Mouse (Mus musculus) layer of hippocampus, adult 11-12 months (tissue): Measurements from ENCODE around the gene Eif5a2.

Source experiments
- DNase-seq: peaks from one replicate; pipeline ENCODE4 v3.0.0; 2022; ENCODE audit warnings: low spot score

Gene Eif5a2

DNA sequence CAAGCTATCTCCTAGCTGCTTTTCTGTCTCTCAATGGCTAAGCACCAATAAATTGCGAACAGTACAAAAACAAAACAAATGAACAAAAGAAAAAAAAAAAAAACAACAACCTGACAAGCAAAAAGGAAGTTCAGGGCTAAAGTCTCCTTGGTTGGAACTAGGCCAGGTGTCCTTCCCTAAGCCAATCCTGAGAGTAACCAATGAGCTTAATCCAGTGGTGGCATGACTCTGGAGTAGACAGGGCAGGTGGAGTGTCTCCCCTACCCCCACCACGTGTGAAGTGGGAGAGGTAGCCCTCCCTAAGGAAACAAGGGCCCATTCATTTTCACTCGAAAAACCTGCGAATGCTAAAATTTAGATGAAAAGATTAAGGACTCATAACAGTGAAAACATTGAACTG is 30.4 kb downstream of the Eif5a2 start:
- no peak for DNase-seq

GRCm38 (mm10) chr3:28814361-28814760 is 33.3 kb downstream of the Eif5a2 start:
- peak; percentile 32 for DNase-seq

GRCm38 (mm10) chr3:28816010-28816540 is 35.0 kb downstream of the Eif5a2 start:
- no peak for DNase-seq

GRCm38 (mm10) chr3:28826272-28826671 is 45.2 kb downstream of the Eif5a2 start:
- no peak for DNase-seq

- DNase-seq: no peak
These were observed 46.5 kb downstream of the Eif5a2 start for GRCm38 (mm10) chr3:28827605-28828004.

GRCm38 (mm10) chr3:28829454-28829853 is 48.4 kb downstream of the Eif5a2 start:
- DNase-seq: no peak

GRCm38 (mm10) chr3:28836796-28837371 is 55.8 kb downstream of the Eif5a2 start:
- no peak for DNase-seq

DNA sequence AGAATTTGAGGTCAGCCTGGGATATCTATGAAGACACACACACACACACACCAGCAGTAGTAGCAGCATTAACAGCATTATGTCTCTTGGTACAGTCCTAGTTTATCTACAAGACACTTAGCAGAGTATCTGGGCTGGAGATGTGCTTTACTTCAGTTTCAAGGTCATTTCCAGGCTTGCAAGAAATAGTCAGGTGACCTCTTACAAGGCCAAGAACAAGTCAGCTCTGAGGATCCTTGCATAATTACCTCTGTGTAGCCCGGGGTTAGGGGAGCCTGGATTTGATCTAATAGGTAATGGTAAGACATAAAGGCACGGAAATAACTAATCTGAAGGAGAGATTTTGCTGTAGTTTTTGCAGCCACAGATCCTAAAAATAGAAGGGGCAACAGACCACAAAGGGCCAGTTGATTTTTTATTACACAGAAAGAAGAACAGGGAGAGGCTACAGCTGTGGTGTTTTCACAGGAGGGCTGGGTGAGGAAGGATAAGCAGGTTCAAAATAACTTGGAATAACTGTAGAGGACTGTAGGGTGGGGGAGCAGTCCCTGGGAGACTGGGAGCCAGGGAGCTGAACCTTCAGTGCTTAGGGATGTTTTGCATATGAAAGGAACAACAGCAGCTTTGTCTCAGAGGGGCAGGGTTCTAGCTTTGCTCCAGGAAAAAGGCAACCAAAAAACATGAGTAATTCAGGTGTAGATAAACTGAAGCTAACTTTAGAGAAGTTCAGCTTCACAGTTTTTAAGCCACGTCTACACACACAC is 61.0 kb downstream of the Eif5a2 start:
- DNase-seq: no peak

GRCm38 (mm10) chr3:28843231-28843630 is 62.2 kb downstream of the Eif5a2 start:
- no peak for DNase-seq

- no peak for DNase-seq
These were observed 66.0 kb downstream of the Eif5a2 start for GRCm38 (mm10) chr3:28847115-28847514.
